Mouse (Mus musculus) left cerebral cortex, adult 8-10 months (tissue): ENCODE results near the gene Plekhg2. TPM values are rescaled to one million over a fixed set of nuclear protein-coding genes. Genes with fewer than 3 reads are reported as not detected.
A peak's percentile ranks its signal among the peaks of the same experiment; 100 is the strongest.

Experiments
- DNase-seq, 2 experiments: peaks; one replicate each; pipeline ENCODE4 v3.0.0; 2022; ENCODE audit warnings: low spot score in 2 of 2
- total RNA-seq, 4 experiments: library from RNA; stranded (reverse); gene quantifications; 2 replicates each; pipeline ENCODE4 v1.2.4; 2022

Gene Plekhg2
- total RNA-seq, 4 experiments from 2014 or later = 6.2 to 8.4 (median 8.0) TPM

GRCm38 (mm10) chr7:28368276-28368920 is 4.0 kb downstream of the Plekhg2 start:
- no peak for DNase-seq

GRCm38 (mm10) chr7:28367663-28368275 is 4.6 kb downstream of the Plekhg2 start:
- DNase-seq = no peak

GRCm38 (mm10) chr7:28362441-28363060 is 9.8 kb downstream of the Plekhg2 start:
- DNase-seq = no peak

GRCm38 (mm10) chr7:28361647-28362341 is 10.6 kb downstream of the Plekhg2 start:
- DNase-seq = no peak

- no peak for DNase-seq
Measured at GRCm38 (mm10) chr7:28360291-28360690, 12.1 kb downstream of the Plekhg2 start.

- no peak for DNase-seq
Measured at GRCm38 (mm10) chr7:28359854-28360253, 12.5 kb downstream of the Plekhg2 start.

- DNase-seq = no peak
Measured at GRCm38 (mm10) chr7:28358431-28358830, 14.0 kb downstream of the Plekhg2 start.

- DNase-seq = no peak
Measured at GRCm38 (mm10) chr7:28357984-28358383, 14.4 kb downstream of the Plekhg2 start.

GRCm38 (mm10) chr7:28356981-28357380 is 15.4 kb downstream of the Plekhg2 start:
- no peak for DNase-seq

GRCm38 (mm10) chr7:28355221-28355620 is 17.2 kb downstream of the Plekhg2 start:
- no peak for DNase-seq

- no peak for DNase-seq
Measured at GRCm38 (mm10) chr7:28354596-28354995, 17.8 kb downstream of the Plekhg2 start.

GRCm38 (mm10) chr7:28354113-28354581 is 18.3 kb downstream of the Plekhg2 start:
- no peak for DNase-seq

- no peak for DNase-seq
Measured at GRCm38 (mm10) chr7:28353267-28353666, 19.1 kb downstream of the Plekhg2 start.

GRCm38 (mm10) chr7:28351676-28352191 is 20.7 kb downstream of the Plekhg2 start:
- no peak for DNase-seq

GRCm38 (mm10) chr7:28350155-28350883 is 22.1 kb downstream of the Plekhg2 start, which contains the start of gene Rps16:
Rps16 (plus strand) TSS chr7:28350652.
- DNase-seq = peak; percentile 93 to 96

- DNase-seq = no peak
Measured at GRCm38 (mm10) chr7:28348601-28349000, 23.8 kb downstream of the Plekhg2 start.

- DNase-seq = no peak
Measured at GRCm38 (mm10) chr7:28347746-28348145, 24.7 kb downstream of the Plekhg2 start.

GRCm38 (mm10) chr7:28344637-28345036 is 27.8 kb downstream of the Plekhg2 start:
- DNase-seq = peak in 1 of 2 experiments; percentile 34

GRCm38 (mm10) chr7:28341381-28341780 is 31.0 kb downstream of the Plekhg2 start:
- DNase-seq = no peak

GRCm38 (mm10) chr7:28339213-28339917 is 33.0 kb downstream of the Plekhg2 start:
- DNase-seq = no peak
